Mouse (Mus musculus) heart, embryonic 11.5 days (tissue): Measurements from ENCODE around the gene Cdk14. TPM values are rescaled to one million over a fixed set of nuclear protein-coding genes. Genes with fewer than 3 reads are reported as not detected.

Experiments
- ATAC-seq: fragments of 200-750 bp; cut with Nextera tagmentation; replicated peaks from 2 replicates; pipeline ENCODE4 v1.8.0; 2017; ENCODE audit warnings: moderate library complexity; ENCODE audit not compliant: insufficient number of reproducible peaks, low FRiP score, low TSS enrichment
- H3K27ac ChIP-seq: fragments of 300-500 bp; sonication (generic); 2 replicates; pipeline ENCODE4 v1.5.1; 2014; ENCODE audit warnings: mild to moderate bottlenecking, low read depth, low read length
- H3K27me3 ChIP-seq: fragments of 300-500 bp; sonication (generic); 2 replicates; pipeline ENCODE4 v1.6.1; 2014; ENCODE audit warnings: mild to moderate bottlenecking, low read length, mixed read lengths; ENCODE audit not compliant: control insufficient read depth, insufficient read depth
- H3K36me3 ChIP-seq: fragments of 300-500 bp; sonication (generic); 2 replicates; pipeline ENCODE4 v1.6.1; 2014; ENCODE audit warnings: mild to moderate bottlenecking, low read length, moderate library complexity, mixed read lengths; ENCODE audit not compliant: control insufficient read depth, insufficient read depth
- H3K4me1 ChIP-seq: fragments of 300-500 bp; sonication (generic); 2 replicates; pipeline ENCODE4 v1.6.1; 2014; ENCODE audit warnings: low read length; ENCODE audit not compliant: control insufficient read depth, insufficient read depth
- H3K4me2 ChIP-seq: fragments of 300-500 bp; sonication (generic); 2 replicates; pipeline ENCODE4 v1.6.1; 2014; ENCODE audit warnings: mild to moderate bottlenecking, moderate library complexity
- H3K4me3 ChIP-seq: fragments of 300-500 bp; sonication (generic); 2 replicates; pipeline ENCODE4 v1.5.1; 2014; ENCODE audit warnings: low read depth, low read length
- H3K9ac ChIP-seq: fragments of 300-500 bp; sonication (generic); 2 replicates; pipeline ENCODE4 v1.6.1; 2014; ENCODE audit warnings: mild to moderate bottlenecking, low read depth, low read length, moderate library complexity
- H3K9me3 ChIP-seq: fragments of 300-500 bp; sonication (generic); replicated peaks from 2 replicates; pipeline ENCODE4 v1.6.1; 2016; ENCODE audit warnings: low read length; ENCODE audit not compliant: control insufficient read depth
- WGBS: fragments of 180-500 bp; shearing (Covaris S2); extraction: QIAGEN DNeasy Blood & Tissue Kit; methylation state at CpG from one replicate; pipeline ENCODE4 v1.1.7; 2014; ENCODE audit not compliant: insufficient replicate concordance; 5-methylcytosine and 5-hydroxymethylcytosine counted together
- polyA plus RNA-seq: library from polyadenylated mRNA; unstranded; fragments of >200 nt; fragmentation: Nextera tagmentation; extraction: Ambion mirVana; gene quantifications from 2 replicates; pipeline ENCODE4 v1.2.1, GENCODE M21; 2014

Cdk14 gene
- polyA plus RNA-seq, 1 experiment from 2014 or later: 20.1 TPM

DNA sequence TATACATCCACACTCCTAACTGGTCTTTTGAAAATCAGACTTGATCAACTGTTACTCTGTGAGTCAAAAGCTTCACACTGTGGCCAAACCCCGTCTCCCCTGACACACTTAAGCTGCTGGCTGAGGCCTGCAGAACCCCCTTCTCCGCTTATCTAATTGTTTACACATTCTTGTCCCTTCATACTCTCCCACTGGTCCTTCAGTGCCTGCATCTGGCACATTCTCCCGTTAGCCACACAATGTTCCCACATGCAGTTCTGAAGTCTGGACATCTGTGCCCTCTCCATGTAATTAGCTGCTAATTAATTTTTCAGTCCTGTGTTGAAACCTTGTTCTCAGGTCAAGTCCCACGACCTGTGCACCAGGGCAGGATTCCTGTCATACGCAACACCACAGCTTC lies 460.7 kb downstream of the Cdk14 start:
- no peak overlapping the region for H3K4me3 ChIP-seq
- ATAC-seq: no peak
- H3K4me1 ChIP-seq: peaks cover 15% of the 10 kb centered on the region
- peak overlapping the region; percentile 8; the same call in 1 of the 2 replicates for H3K4me2 ChIP-seq
- H3K36me3 ChIP-seq: no peaks in the 10 kb centered on the region
- H3K27me3 ChIP-seq: no peaks in the 10 kb centered on the region
- no peaks in the 10 kb centered on the region for H3K9me3 ChIP-seq
- no peak overlapping the region for H3K9ac ChIP-seq
- WGBS: 19% methylated on average over 5 of the region's 5 CpGs
- H3K27ac ChIP-seq: no peak overlapping the region

DNA sequence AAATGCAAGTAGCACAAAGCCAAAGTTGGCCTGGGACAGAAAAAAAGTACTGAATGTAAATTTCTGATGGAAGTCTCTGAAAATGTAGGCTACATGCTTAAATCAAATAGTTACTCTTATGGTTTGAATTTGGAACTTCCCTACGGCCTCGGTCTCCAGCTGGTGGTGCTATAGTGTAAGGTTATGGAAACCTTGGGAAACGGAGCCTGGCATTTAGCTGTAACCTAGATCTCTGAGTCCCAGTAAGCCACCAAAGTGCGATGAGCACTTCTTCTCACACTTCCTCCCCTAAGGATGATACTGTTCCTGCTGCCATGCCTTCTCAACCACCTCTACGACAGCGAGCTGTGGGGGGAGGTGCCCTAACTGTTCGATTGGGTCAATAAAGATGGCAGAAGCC lies 464.1 kb downstream of the Cdk14 start:
- no peak for ATAC-seq
- Histone ChIP-seq H3K4me3 (no peak overlapping the region), H3K4me1 (peaks cover 12% of the 10 kb centered on the region), H3K9ac (no peak overlapping the region), H3K27me3 (no peaks in the 10 kb centered on the region), H3K4me2 (no peak overlapping the region), H3K36me3 (no peaks in the 10 kb centered on the region), H3K27ac (no peak overlapping the region), H3K9me3 (no peaks in the 10 kb centered on the region)
- 71% methylated on average over 7 of the region's 7 CpGs for WGBS

DNA sequence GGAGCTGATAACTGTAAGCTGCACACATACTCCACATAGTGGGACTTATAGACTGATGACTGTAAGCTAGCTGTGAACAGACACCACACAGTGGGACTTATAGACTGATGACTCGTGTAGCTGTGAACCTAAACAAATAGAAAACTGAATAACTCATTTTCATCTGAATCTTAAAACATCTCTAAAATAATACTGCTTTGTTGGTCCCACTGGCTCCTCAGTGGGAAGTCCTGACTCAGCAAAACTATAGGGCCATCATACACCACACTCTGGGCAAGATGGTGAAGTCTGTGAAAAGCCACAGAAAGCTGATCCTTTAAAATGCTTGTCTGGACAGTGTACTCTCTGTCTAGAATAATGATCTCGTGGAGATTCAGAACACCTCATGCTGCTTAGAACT lies 464.7 kb downstream of the Cdk14 start:
- Histone ChIP-seq H3K4me3 (no peak overlapping the region), H3K36me3 (no peaks in the 10 kb centered on the region), H3K27ac (no peak overlapping the region), H3K4me1 (peaks cover 16% of the 10 kb centered on the region), H3K9ac (no peak overlapping the region), H3K9me3 (no peaks in the 10 kb centered on the region), H3K27me3 (no peaks in the 10 kb centered on the region), H3K4me2 (no peak overlapping the region)
- ATAC-seq: no peak
- WGBS: 82% methylated on average over 2 of the region's 2 CpGs

DNA sequence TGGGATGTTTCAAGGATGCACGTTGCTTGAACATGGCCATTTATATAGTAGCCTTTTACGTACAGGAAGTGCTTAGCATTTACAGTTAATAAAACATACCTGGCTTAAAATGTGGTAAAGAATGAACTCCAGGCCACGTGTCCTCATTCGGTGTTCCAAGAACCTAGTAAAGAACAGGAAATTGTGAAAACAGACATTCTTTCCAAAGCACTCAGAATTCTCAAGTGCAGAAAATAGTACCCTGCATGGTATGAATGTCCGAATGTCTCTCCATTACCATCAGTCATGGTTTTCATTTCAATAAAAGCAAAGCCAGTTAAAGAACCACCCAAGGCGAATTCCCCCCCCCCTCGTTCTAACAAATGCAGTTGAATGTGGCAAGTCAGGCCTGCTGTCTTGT lies 470.7 kb downstream of the Cdk14 start:
- no peaks in the 10 kb centered on the region for H3K27me3 ChIP-seq
- 69% methylated on average over 7 of the region's 7 CpGs for WGBS
- H3K36me3 ChIP-seq: no peaks in the 10 kb centered on the region
- no peak overlapping the region for H3K4me2 ChIP-seq
- no peak overlapping the region for H3K4me3 ChIP-seq
- H3K27ac ChIP-seq: no peak overlapping the region
- H3K9me3 ChIP-seq: no peaks in the 10 kb centered on the region
- ATAC-seq: no peak
- H3K9ac ChIP-seq: no peak overlapping the region
- H3K4me1 ChIP-seq: peaks cover 13% of the 10 kb centered on the region

DNA sequence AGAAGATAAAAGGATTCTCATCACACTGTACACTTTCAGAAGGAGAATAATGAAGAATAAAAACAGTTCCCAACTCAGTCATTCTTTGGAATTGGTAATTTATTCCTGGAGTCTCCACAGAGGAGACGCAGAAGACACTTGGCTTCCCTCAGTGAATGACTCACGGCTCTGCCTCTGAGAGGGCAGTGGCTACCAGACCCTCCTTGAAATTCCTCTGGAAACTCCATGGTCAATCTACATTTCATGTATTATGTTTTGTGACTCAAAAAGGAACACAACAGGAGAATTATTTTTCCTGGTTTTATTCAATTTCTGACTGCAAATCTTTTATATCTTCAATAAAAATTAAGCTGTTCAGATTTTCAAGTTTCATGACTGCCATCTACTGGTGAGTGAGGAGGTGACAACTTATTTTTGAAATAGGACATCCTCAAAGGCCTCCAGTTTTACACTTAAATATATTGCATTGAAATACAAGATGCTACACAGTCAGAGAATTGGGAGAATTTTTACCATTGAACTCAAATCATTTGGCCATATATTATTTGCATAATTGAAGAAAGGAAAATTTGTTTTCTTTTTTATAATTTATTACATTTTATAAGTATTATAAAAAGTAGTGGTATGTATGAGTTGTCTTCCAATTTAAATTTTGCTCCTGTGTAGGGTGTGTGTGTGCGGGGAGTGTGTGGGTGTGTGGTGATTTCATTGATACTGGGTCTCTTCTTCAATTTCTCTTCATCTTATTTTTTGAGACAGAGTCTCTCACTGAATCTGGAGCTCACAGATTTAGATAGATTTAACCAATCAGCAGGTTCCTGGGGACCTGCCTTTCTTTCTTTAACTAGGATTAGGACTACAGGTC lies 471.8 kb downstream of the Cdk14 start:
- Histone ChIP-seq H3K4me3 (no peak overlapping the region), H3K9me3 (no peaks in the 10 kb centered on the region), H3K9ac (no peak overlapping the region), H3K27me3 (no peaks in the 10 kb centered on the region), H3K4me2 (no peak overlapping the region), H3K4me1 (peaks cover 13% of the 10 kb centered on the region), H3K36me3 (no peaks in the 10 kb centered on the region), H3K27ac (no peak overlapping the region)
- ATAC-seq: no peak
- WGBS: 56% methylated on average over 3 of the region's 3 CpGs

DNA sequence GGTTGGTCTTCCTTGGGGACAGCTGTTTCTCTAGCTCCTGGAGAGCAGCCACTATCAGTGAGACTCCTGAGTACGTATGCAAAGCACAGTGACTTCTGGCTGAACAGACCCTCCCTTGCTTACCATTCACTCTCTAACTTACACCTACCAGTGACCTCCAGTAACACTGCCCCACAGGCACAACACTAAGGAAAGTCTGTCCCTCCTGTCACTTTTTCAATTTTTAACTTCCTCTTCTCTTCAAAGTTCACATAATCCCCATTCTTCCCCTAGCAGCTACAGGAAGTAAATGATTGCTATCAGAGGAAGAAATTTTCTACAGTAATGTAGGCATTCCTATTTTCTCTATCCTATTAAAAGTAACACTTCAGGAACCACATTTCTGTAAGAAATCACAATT lies 485.0 kb downstream of the Cdk14 start:
- Histone ChIP-seq H3K27me3 (no peaks in the 10 kb centered on the region), H3K36me3 (no peaks in the 10 kb centered on the region), H3K9ac (no peak overlapping the region), H3K9me3 (no peaks in the 10 kb centered on the region), H3K27ac (peak overlapping the region; percentile 12; the same call in 1 of the 2 replicates), H3K4me3 (no peak overlapping the region), H3K4me2 (no peak overlapping the region), H3K4me1 (peaks cover 9% of the 10 kb centered on the region)
- 40% methylated on average over 1 of the region's 1 CpGs for WGBS
- ATAC-seq: no peak

DNA sequence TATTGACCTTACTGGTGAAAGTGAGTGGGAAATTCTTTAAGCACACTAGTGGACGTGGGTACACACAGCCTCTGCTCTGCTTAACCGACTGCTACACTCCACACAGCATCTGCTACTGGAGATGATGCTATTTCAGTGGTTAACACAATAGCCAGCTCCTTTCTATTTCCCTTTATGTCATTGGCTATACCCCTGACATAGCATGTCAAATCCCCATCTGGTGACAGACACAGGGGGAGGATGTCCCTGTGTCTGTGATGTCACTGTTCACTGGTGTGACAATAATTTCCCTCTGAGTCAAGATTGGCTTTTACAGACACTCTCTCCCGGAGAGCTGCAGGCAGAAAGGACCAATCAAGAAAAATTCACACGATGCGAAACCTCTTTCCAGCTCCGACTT lies 485.6 kb downstream of the Cdk14 start:
- ATAC-seq: no peak
- Histone ChIP-seq H3K4me3 (no peak overlapping the region), H3K9me3 (no peaks in the 10 kb centered on the region), H3K27me3 (no peaks in the 10 kb centered on the region), H3K4me2 (no peak overlapping the region), H3K27ac (no peak overlapping the region), H3K36me3 (no peaks in the 10 kb centered on the region), H3K4me1 (peaks cover 9% of the 10 kb centered on the region), H3K9ac (no peak overlapping the region)
- 82% methylated on average over 6 of the region's 6 CpGs for WGBS

DNA sequence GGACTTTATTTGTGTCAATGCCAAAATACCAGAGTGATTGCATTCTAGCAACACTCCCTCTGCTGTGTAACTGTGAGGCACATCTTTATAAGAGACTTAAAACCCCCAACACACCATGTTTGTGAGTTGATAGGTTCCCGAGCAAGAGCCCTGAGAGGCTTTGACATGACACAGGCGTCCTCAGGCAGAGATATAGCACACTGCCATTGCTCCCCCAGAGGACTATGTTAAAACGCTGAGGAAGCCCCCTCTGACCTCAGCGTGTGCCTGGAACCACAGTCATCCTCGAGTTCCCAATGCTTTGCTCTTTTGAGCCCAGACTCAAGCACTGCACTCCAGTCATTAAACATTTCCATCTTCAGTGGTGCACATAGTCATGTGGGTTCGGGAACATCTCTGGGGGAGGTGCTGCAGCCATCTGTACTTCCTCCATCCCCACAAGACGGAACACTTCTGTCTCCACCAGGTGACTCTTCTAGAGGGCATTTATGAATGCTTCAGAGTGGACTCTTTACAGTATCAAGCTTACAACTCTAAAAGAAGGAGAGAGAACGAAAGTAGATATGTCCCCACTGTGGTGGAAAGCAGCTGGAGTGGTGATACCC lies 488.5 kb downstream of the Cdk14 start:
- no peak overlapping the region for H3K4me3 ChIP-seq
- peaks cover 9% of the 10 kb centered on the region for H3K4me1 ChIP-seq
- no peaks in the 10 kb centered on the region for H3K9me3 ChIP-seq
- H3K9ac ChIP-seq: no peak overlapping the region
- H3K4me2 ChIP-seq: no peak overlapping the region
- ATAC-seq: no peak
- H3K36me3 ChIP-seq: no peaks in the 10 kb centered on the region
- H3K27ac ChIP-seq: no peak overlapping the region
- H3K27me3 ChIP-seq: no peaks in the 10 kb centered on the region
- WGBS: 32% methylated on average over 8 of the region's 8 CpGs

DNA sequence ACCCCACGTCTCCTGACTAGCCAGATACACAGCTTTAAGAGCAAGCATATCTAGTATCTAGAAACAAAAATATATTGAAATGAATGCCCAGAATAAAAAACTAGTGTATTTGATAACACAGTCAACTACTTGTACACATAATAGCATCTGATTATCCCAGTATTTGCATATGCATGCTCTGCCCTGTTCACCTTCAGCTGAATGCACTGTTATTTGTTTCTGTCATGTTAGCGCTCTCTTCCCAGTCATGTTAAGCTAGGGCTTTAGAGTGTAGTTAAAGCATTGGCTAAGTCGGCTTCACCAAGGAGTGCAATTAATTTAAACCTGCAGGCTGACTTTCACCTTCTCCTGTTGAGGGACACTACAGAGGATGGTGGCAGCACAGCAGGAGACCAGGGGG lies 490.5 kb downstream of the Cdk14 start:
- WGBS: 76% methylated on average over 3 of the region's 3 CpGs
- no peak overlapping the region for H3K4me3 ChIP-seq
- no peaks in the 10 kb centered on the region for H3K27me3 ChIP-seq
- no peak overlapping the region for H3K4me2 ChIP-seq
- H3K27ac ChIP-seq: no peak overlapping the region
- H3K36me3 ChIP-seq: no peaks in the 10 kb centered on the region
- H3K4me1 ChIP-seq: peaks cover 9% of the 10 kb centered on the region
- no peak overlapping the region for H3K9ac ChIP-seq
- no peaks in the 10 kb centered on the region for H3K9me3 ChIP-seq
- ATAC-seq: no peak
